Mouse (Mus musculus): ENCODE results near the gene Dusp23.

The Dusp23 gene

DNA sequence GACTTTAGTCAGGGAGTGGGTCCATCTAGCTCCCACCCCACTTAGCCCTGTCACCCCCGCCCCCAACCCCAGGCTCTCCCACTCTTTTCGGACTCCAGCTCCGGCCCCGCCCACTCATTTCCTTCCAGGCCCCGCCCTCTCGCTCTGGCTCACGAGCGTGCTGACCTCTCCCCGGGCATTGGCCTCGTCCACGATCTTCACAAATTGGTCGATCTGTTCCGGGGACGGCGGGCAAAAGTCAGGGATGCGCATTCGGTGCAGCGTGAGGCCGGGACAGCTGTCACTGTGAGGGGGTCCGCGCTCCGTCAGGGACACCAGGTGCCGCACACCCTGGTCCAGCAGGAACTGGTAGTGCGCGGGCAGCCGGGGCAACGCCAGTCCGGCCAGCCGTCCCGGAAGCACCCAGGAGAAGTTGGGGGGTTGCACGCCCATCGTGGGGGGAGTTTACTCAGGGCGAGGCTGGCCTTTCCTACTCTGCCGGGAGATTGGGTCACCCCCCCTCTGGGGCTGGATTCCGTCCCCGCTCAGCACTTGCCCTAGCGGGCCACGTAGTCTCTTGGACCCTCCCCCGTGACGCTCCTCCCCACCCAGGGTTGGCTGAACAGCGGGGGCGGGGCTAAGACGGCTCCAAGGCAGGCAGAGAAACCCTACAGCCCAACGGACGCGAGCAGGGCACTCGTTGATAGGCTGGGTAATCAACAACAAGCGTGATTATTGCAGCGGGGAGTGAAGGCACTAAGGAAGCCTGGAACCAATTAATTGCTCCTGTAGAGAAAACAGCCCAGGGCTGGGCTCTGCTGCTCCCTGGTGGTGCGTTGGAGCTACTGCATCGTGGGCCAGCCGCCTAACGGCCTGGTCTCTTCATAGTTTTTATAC is at the start of gene Dusp23:
Gene Dusp23, minus strand, starts transcription at position 512 of the 876 bp plus-strand sequence.
- peak; percentile 96 to 98 for DNase-seq

DNA sequence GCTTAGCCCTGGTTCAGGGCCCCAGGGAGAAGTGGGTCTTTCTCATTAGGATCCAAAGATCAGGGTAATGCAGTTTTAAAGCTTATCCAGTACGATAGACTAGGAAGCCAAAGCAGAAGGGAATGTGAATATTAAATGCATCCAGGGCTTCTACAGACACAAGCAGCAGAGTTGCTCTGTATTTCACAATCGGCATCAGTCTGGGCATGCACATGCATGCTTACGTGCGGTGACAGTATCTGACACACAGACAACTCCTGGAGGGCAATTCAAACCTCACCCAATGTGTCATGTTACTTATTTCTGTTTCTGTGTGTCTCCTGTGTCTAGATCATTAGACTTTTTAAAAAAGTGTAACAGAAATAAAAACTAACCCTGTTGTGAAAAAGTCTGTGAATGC is 48.0 kb upstream of the Dusp23 start:
- DNase-seq, result no peak

DNA sequence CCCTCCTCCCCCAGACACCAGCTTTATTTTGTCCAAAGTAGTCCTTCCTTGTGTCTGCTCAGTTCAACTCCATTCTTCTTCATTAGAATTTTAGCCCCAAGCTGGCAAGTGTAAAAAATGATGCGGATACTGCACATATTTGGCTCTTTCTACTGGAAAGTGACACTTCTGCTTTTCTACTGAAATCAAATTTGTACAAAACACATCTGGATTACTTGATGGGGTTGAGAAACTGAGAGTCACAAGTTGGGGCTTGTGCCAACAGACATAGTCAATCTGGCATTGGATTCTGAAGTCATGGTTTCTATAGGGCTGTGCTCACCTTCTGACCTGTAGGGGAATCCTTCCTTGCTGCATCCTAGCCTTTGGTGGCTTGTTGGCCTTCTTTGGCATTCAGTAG is 38.0 kb upstream of the Dusp23 start:
- no peak for DNase-seq

DNA sequence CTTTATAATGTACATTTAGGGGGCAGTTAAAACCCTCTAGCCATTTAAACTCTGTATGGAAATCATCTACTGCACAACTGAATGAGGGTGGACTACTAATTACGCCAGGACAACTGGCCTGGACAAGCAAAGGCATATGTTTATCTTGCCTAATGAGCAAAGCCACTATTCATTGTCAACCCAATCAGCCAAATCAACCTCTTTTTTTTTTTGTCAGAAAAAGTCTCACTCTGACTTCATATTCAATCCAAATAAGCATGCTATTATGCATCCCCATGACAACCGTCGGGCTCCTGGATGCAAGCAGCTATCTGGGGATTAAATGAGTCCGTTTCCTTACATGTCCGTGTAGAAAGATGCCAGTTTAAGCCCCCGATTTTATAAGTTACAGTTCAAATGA is 34.8 kb upstream of the Dusp23 start:
- DNase-seq, result no peak

DNA sequence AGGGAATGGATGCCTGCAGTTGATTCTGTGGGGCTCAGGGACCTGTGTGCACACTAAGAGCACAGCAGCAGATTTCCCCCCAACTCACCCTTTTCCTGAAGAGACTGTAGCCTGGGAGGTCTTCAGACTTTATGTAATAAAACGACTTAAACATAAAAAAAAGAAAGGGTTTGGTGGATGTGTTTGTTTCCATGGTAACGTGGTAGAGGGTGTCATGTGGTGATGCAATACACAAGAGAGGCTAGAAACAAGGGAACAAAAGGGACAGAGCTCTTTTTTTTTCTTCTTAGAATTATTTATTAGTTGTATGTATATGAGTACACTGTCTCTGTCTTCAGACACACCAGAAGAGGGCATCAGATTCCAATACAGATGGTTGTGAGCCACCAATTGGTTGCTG is 32.7 kb upstream of the Dusp23 start:
- no peak for DNase-seq

DNA sequence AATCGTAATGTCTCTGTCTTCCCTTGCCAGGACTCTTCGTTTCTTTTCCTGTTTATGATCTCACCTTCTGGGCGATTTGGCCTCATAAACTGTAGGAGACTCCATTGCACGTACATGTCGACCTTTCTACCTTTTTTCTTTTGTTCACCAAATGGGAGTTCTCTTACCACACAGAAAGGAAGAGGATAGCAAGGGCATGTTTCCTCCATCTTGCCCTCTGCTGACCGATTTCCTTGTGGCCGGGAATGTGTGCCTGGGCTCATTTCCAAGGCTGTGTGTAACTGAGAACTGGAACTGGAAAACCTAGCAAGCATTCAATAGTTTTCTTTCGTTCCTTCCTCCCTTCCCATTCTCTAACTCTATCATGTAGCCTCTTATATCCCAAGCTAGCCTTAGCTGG is 26.9 kb upstream of the Dusp23 start:
- DNase-seq, result no peak

DNA sequence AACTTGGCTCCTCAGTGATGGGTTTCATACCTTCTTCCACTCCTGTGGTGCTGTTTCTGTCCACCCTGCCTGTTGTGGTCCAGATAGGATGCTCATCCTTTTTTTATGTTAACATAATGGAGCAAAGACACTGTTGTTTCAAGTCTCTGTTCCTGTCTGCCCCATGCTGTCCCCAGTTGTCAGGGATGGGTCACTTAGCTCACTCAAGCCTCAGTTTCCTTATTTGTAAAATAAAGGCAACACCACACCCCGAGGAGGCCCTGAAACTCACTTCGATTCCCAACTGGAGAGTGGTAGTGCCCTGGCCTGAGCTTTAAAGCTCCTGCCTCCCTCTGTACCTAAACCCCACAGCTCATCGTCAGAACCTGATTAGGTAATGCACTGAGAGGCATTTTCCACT is 24.5 kb upstream of the Dusp23 start:
- no peak for DNase-seq

DNA sequence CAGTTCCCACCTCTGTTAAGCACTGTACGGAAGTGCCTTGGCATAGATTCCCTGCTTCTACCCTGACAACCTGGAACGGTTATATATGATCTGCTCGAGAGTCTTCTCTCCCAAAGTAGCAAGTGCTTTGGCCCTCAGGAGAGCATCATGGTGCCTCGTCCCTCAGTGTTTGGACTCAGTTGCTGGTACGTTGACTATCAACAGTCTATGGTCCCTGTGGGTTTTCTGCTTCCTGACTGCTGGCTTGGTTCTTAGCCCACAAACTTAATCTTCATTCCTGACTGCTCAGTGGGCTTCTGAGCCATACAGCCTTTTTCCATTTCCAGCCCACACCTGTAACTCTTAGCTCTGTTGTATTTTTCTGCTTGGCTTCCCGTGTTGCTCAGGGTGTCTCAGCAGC is 21.1 kb upstream of the Dusp23 start:
- no peak for DNase-seq

DNA sequence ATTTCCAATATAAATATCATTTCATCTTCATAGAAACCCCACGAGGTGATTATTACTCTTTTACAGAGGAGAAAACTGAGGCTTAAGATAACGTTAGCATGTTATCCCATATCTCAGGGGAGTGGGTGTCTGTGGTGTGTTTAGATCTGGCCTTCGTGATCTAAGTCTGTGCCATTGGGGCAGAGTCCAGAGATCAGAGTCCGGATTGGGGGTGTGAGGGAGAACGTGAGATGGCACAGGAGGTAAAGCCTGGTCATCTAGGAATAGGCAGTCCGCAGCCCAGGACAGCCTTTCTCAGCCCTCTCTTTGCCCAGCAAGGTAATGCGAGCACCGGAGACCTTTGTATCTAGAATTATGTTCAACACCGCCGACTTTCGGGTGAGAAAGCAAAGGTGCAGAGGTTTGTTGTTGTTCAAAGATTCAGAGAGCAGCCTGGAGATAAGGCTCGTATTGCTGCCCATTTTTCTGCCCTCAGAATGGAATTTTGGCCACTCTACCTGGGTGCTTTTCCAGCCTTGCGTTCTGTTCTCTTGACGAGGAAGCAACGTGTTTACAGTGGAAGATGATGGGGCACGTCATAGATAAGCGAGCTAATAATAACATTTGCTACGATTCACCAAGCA is 19.4 kb upstream of the Dusp23 start:
- no peak for DNase-seq

DNA sequence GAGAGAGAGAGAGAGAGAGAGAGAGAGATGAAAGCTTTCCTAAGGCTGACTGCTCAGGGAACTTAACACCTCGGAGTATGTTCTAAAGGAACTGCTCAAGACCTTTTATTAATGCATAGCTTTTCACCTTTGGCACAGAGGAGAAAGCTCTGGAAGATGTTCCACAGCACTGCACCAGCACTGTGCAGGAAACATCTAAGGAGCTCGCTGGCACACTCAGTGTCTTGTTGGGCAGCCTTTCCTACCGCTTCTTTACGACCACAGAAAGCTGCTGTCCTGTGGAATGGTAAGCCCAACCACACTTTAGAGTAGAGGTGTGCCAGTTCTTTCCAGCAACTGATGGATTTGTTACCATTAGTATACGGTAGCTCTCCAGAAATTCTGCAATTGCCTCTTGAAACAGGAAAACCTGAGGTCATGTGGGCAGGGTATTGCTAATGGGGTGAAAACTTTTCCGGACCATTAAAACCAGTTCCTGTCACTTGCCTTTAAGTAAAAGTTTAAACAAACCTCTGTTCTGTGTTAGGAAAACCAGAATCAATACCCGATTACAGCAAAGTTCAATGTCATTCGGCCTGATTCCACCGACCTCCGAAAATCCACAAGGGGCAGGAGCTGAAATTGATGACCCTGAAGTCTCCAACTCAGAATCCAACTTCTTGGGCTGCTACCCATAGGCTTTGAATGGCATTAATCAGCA is 18.7 kb upstream of the Dusp23 start:
- no peak for DNase-seq

DNA sequence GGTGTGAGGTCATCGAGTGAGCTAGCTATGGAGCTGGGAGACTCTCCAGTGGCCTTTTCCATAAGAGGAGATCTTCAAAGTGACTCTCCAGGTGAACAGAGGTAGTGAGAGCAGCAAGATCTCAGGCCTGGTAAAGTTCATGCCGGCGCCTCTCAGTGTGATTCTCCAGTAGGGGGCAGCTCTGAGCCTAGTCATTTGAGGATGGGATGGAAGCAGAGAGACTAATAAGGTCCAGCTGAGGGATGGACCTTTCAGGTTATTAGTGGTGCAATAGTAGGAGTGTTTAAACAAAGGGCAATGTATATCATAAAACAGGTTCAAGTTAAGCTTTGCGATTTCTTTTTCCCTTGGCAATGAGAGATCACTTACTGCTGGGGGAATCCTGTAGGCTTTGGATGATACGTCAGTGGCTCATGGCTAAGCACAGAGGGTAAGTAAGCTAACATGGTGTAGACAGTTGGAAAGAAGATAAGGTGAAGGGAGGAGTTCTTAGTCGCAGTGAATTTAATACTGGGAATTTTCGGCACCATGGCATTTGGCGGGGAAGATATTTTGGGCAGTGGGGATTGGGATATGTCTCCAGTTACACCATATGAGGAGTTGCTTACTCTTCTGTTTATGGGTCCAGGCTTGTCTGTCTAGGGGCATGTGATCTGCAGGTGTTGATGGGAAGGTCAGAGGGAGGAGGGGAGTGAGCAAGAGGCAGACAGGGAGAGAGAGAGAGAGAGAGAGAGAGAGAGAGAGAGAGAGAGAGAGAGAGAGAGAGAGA is 17.9 kb upstream of the Dusp23 start:
- DNase-seq, result peak; percentile 13 to 25

DNA sequence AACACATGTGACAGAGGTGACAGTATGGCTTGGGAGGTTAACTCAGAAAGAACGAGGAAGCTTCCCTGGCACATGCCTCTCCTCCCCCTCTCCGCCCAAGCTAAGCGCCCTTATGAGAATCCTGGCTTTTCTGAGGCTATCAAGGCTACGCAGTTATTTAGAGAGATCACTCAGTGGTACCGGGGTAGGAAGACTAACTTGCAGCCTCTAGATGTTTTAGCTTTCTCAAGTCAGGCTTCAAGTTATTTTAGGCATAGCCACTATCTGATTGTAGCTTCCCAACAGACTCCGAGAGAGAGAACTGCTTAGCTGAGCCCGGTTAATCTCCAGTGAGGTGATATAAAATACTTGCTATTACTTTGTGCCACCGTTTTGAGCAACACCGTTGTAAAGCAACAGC is 16.6 kb upstream of the Dusp23 start:
- DNase-seq, result no peak

DNA sequence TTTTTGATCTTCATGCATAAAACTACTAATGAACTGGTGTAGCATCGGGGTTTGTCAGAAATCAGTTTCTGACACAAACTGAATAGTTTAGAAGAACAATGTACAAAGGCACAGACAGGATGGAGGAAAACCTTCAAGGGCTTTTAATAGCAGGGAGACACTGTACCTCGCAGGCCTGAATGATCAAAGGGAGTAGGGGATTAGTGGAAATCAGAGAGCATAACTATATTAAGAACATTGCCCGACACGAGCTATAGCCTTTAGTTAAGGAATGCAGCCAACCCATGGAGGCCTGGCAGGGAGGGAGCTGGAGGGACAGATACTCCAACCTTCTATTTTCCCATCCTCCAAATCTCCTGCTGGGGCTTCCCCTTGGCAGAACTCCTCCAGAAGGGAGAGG is 14.5 kb upstream of the Dusp23 start:
- DNase-seq, result no peak

DNA sequence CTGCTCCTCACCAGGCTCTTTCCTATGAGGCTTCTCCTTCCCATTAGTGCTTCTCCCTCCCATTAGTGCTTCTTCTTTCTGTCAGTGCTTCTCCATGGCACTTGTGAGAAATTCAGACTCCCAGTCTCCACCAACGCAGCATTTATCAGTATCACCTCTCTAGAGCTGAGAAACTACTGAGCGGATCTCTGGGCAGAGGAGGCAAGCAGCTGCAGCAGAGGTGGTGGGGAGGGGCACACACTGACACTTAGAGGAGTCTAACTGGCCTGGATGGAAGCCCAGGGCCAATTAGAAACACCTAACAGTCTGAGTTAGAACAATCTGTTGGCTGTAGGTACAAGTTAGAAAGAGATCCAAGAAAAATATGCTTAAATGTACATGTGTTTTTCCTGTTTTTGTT is 6.0 kb upstream of the Dusp23 start:
- DNase-seq, result no peak

DNA sequence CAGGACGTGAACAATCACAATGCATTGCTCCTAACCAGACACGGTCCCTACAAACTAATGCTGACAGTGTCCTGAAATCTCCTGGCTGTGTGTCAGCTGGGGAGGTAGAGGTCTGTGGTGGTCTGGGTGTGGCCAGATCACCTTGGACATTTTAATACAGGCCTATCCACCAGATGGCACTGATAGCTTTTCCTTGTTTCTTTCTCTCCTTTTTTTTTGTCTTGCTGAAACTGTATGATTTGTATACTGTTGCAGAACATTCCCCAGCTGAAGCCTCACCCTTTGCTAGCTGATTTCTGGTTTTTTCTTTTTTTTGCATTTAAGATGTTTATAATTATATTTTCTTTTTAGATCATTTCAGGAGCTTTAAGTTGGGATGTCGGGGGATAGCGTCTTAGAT is 5.0 kb upstream of the Dusp23 start:
- no peak for DNase-seq

DNA sequence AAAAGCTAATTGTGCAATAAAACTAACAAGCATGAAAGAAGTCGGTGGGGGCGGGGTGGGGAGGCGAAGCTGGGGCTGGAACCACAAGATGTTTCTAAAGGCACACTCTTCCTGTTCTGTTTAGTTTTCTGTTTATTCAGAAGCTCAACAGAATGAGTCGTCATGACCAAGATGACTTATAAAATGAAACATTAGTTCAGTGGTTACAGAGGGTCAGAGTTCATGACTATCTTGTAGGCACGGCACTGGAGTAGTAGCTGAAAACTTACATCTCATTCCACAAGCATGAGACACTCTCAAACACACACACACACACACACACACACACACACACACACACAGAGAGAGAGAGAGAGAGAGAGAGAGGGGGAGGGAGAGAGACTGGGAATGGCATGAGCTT is 3.5 kb upstream of the Dusp23 start:
- DNase-seq, result no peak

DNA sequence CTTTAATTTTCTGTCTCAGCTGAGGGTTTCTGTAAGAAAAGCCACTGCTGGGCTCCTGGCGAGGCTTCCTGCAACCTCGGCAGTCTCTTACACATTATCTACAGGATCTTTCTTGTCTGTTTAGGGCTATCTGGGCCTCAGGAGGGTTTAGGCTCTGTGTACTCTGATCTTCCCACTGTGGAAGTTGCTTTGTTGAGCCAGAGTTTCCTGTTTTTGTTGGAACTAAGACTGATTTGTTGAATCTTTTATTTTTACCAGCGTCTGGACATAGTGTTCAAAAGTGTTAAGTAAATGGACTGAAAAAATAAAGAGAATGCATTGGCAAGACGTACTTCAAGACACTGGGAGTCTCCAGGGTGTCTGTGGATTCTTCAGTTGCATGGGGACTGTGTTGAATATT is 2.5 kb upstream of the Dusp23 start:
- no peak for DNase-seq

DNA sequence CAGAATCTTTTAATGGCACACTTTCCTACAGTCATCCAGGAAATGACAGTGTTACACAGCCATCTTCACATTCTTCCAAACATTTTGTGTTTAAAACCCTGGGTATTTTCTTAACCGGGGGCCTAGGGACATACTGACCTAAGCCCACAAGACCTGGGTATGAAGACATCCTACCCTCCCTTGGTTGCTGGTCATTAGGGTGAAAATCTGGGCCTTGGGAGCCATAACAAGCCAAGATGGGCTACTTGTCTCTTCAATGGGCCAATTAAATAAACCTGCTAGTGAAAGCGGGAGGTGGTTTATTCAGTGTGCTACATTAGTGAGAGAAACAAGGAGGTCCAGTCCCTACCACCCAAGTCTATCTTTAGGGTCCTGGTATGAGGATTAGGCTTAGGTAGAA is 1.4 kb upstream of the Dusp23 start:
- no peak for DNase-seq

DNA sequence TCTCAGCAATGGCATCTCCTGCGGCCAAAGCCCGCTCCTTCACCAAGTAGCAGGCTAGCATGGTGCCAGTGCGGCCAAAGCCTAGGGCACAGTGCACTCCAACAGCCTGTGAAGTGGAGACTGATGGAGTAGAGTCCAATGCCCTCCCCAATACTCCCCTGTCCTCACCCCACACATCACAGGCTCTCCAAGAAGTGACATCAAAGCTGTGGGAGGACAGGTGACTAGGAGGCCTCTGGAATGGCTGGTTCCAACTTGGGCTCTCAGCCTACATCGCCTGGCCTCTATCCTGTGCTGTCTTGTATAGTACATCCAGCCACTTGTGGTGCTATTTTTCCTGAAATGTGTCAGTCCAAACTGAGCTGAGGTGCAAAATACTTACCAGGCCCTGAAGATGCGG is 1.0 kb downstream of the Dusp23 start:
- peak in 1 of 2 experiments; percentile 20 for DNase-seq

DNA sequence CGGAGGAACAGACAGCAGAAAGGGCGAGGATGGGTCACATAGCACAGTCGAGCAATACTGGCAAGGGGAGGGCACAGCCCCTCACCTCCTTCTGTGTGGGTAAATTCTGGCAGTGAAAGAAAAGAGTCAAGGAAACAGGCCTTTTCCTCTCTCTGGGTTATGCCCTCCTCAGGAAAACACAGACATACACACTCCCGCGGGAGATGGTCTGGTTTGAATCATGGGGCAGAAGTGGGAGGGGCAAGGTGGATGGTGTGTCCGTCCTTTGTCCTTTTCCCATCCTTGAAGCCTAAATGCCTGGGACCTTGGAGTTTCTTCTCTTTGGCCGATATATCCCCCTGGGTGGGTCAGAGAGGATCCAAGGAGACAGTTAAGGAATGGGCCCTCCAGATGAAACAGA is 2.9 kb downstream of the Dusp23 start:
- no peak for DNase-seq

DNA sequence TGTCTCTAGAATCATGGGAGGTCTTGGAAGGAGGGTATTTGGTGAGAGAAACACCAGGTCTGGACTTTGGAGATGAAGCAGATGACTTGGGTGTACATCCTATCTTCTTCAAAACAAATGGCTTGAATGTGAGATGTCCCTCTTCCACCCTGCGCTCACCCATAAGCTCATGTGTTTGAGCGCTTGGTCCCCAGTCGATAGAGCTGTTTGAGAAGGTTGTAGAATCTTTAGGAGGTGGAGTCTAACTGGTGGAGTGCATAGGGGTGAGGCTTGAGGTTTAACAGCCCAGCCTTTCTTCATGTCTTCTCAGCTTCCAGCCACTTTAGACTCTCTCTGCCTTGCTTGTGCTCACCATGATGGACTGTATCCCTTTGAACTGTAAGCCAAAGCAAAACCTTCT is 6.5 kb downstream of the Dusp23 start:
- no peak for DNase-seq

DNA sequence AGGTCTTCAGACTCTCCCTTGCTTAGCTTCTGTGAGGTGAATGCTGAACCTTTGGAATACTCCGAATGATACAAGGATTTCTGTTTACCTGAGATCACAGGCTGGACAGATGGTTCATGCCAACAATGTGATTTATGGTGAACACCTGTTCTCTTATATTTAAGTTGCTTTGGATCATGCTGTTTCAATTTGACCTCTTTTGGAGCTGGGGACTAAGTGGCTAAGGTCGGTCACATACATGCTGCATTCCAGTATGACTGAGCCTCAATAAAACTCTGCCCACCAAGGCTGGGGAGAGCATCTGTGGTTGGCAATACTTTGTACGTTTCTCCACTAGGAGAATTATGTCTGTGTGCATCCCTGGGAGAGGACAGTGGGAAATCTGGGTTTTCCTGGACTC is 8.7 kb downstream of the Dusp23 start:
- no peak for DNase-seq

DNA sequence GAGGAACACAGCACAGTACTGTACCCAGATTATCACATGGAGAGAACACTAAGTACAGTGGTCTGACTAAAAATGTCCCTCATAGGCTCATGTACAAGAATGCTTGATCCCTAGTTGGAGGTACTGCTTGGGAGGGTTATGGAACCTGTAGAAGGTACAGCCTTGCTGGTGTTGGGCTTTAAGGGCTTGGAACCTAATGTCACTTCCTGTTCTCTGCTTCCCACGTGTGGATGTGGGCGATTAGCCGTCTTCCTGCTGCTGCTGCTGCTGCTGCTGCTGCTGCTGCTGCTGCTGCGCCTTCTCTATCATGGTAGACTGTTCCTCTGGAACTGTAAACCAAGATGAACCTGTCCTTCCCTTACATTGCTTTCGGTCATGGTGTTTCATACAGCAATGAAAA is 9.2 kb downstream of the Dusp23 start:
- no peak for DNase-seq
